Mouse (Mus musculus): Measurements from ENCODE around the gene Dennd4c. TPM values are rescaled to one million over a fixed set of nuclear protein-coding genes. Genes with fewer than 3 reads are reported as not detected.

Gene Dennd4c
- total RNA-seq, 2 experiments from 2014 or later, result 15.0 to 38.0 TPM

DNA sequence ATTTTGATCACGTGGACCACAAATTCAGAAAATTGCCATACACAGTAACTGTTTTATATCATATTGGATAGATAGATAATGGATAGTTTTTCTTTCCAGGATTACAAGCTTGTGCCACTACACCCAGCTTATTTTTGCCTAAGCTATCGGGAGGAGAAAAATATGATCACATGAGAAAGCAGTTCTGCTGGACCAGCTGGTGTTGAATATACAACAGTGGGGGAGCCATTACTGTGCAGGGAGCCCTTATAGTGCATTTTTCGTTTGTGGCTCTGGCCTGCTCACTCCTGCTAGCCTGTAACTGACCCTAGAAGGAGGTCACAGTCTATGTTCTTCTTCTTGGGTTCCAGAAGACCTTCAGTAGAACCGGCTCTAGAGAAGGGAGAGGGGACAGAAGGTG is 124.7 kb downstream of the Dennd4c start:
- no peak for ATAC-seq (replicated peaks; ENCODE audit: low FRiP score, low TSS enrichment, poor library complexity, severe bottlenecking)

DNA sequence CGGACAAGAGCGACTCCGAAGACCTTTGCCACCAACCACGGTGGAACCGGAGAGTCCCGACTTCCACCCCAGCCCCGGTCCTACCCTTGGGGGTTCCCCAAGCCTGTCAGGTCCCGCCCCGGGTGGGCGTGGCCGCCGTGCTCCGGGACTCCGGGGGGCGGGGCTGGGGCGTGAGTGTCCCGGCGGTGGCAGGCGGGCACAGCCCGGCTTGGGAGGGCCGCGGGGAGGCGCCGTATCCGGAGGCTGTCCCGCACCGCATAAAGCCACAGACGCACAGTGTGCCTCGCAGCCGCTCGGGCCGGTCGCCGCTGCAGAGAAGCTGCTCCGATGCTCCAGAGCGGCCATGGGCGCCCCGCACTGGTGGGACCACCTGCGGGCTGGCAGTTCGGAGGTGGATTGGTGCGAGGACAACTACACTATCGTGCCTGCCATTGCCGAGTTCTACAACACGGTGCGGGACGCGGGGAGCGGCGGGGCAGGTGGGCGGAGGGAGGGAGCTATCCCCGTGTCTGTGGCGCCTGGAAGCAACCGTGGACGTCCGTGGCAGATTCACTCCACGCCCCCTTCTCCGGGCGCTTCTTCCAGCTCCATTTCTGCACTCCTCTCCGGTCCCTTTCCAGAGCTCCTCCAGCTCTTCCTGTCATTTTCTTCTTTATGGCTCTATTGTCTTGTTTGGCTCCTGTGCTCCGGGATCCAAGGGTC is 125.9 kb downstream of the Dennd4c start, which contains the start of gene Acer2:
Gene Acer2 (plus strand): TSS at position 251 of the 702 bp plus-strand sequence.
- ATAC-seq (replicated peaks; ENCODE audit: low FRiP score, low TSS enrichment, poor library complexity, severe bottlenecking), result peak; percentile 96

GRCm38 (mm10) chr4:86879477-86879876 is 131.1 kb downstream of the Dennd4c start:
- ATAC-seq (replicated peaks; ENCODE audit: low FRiP score, low TSS enrichment, poor library complexity, severe bottlenecking), result no peak

DNA sequence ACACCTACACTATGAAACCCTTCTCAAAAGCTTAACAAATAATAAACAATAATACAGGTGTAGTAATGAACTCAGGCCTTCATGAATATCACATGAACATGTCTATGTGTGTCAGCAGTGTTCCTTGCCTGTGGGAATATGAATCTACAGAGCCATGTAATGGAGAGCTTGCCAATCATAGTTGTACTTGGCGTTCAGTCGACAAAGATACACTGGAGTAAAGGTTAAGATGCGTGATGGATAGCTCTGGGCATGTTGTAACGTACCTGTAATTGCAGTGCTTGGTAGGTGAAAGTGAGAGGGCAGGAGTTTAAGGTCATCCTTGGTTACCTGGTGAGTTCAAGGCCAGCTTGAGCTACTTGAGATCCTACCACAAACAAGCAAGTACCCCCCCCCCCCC is 132.8 kb downstream of the Dennd4c start:
- ATAC-seq (replicated peaks; ENCODE audit: low FRiP score, low TSS enrichment, poor library complexity, severe bottlenecking), result no peak

DNA sequence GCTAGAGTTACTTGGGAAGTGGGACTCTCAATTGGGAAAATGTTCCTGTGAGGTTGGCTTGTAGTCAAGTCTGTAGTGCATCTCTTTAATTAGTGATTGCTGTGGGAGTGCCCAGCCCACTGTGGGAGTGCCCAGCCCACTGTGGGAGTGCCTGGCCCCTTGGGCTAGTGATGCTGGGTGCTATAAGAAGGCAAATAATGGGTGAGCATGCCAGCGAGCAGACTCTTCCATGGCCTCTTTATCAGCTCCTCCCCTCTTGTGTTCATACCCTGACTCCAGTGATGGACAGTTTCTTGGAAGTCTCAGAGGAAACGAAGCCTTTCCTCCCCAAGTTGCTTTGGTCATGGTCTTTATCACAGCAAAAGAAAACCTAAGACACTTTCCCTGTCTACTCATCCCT is 134.1 kb downstream of the Dennd4c start:
- ATAC-seq (replicated peaks; ENCODE audit: low FRiP score, low TSS enrichment, poor library complexity, severe bottlenecking), result no peak

- peak; percentile 48; the same call in 1 of the 2 replicates for ATAC-seq (replicated peaks; ENCODE audit: low FRiP score, low TSS enrichment, poor library complexity, severe bottlenecking)
Observed at GRCm38 (mm10) chr4:86884945-86885344, 136.6 kb downstream of the Dennd4c start.

DNA sequence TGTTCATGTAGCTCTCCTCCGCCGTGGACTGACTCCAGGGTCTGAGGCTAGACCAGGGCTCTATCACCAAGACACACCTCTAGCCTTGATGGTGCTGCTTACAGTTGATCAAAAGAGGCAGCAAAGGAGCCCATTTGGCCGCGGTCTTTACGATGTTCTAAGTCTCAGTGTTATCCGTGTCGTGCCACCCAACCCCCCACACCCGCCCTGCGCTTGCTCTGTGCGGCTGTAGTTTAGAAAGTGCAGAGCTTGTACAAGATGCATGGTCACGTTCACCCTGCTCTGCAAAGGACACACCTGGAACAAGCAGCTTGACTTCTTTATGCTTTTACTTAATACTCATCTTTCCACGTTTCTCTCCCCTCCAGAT is 137.4 kb downstream of the Dennd4c start:
- ATAC-seq (replicated peaks; ENCODE audit: low FRiP score, low TSS enrichment, poor library complexity, severe bottlenecking), result peak; percentile 71

DNA sequence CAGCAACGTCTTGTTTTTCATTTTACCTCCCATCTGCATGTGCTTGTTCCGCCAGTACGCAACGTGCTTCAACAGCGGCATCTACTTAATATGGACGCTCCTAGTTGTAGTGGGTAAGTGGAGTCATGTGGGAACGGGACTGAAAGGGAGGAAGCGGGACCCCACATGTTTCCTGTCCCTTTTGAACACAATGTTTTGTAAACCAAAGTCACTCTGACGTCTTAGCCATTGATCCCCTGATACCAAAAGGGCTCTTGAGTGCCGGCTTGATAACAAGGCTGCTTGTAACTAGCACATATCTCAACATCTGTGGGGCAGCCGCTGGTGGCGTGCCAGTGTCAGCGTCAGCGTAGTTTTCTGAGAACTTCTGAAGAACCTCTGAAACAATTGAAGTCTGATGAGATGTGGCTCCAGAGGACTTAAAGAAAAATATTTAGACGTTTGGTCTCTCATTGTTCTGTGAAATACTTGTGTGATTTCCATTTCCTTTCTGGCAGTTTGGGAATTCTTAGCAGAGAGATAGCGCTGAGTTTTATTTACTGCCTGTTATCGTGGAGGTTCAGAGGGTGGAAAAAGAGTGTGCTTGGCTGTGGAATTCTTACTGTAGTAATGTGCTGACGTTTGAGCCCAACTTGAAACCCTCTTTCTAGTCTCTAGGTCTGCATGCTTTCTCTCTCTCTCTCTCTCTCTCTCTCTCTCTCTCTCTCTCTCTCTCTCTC is 138.0 kb downstream of the Dennd4c start:
- ATAC-seq (replicated peaks; ENCODE audit: low FRiP score, low TSS enrichment, poor library complexity, severe bottlenecking), result peak; percentile 82

GRCm38 (mm10) chr4:86887879-86888278 is 139.5 kb downstream of the Dennd4c start:
- ATAC-seq (replicated peaks; ENCODE audit: low FRiP score, low TSS enrichment, poor library complexity, severe bottlenecking), result no peak

- ATAC-seq (replicated peaks; ENCODE audit: low FRiP score, low TSS enrichment, poor library complexity, severe bottlenecking), result no peak
Observed at GRCm38 (mm10) chr4:86897411-86897810, 149.1 kb downstream of the Dennd4c start.

- ATAC-seq (replicated peaks; ENCODE audit: low FRiP score, low TSS enrichment, poor library complexity, severe bottlenecking), result no peak
Observed at GRCm38 (mm10) chr4:86898791-86899474, 150.6 kb downstream of the Dennd4c start.

Other genes with a start within 250 kb of the Dennd4c start
- gene Saxo1, start 190.2 kb upstream of the Dennd4c start, total RNA-seq (2014; fragmentation: Nextera tagmentation), result not detected in 2 replicates
- gene Saxo1, start 190.2 kb upstream of the Dennd4c start, total RNA-seq (2017), result not detected in 2 replicates
- gene Rraga, start 172.9 kb upstream of the Dennd4c start, total RNA-seq (2014; fragmentation: Nextera tagmentation), result 26.8 and 36.0 TPM in 2 replicates
- gene Rraga, start 172.9 kb upstream of the Dennd4c start, total RNA-seq (2017), result 6.0 and 11.4 TPM in 2 replicates
- gene Haus6, start 136.5 kb upstream of the Dennd4c start, total RNA-seq (2014; fragmentation: Nextera tagmentation), result 29.5 and 37.0 TPM in 2 replicates
- 34.7 and 35.2 TPM in 2 replicates for gene Haus6, start 136.5 kb upstream of the Dennd4c start, total RNA-seq (2017)
- gene Plin2, start 78.5 kb upstream of the Dennd4c start, total RNA-seq (2014; fragmentation: Nextera tagmentation), result 60.3 and 71.1 TPM in 2 replicates
- gene Plin2, start 78.5 kb upstream of the Dennd4c start, total RNA-seq (2017), result 80.0 and 80.6 TPM in 2 replicates
- gene Rps6, start 108.9 kb downstream of the Dennd4c start, total RNA-seq (2014; fragmentation: Nextera tagmentation), result 3,729 and 3,811 TPM in 2 replicates
- 1,714 and 1,757 TPM in 2 replicates for gene Rps6, start 108.9 kb downstream of the Dennd4c start, total RNA-seq (2017)
- gene Acer2, start 125.8 kb downstream of the Dennd4c start, total RNA-seq (2014; fragmentation: Nextera tagmentation), result 1.5 and 1.9 TPM in 2 replicates
- 0.30 and 0.75 TPM in 2 replicates for gene Acer2, start 125.8 kb downstream of the Dennd4c start, total RNA-seq (2017)